Mouse (Mus musculus) E14TG2a.4 (cell line): ENCODE measurements around the gene Zfhx3.

Source experiments
- CTCF ChIP-seq: conservative IDR thresholded peaks from 2 replicates; pipeline ENCODE4 v1.5.1; 2014; ENCODE audit warnings: low read length
- POU5F1 ChIP-seq: IDR thresholded peaks from 2 replicates; pipeline ENCODE4 v1.6.1; 2014; ENCODE audit warnings: low read length, borderline replicate concordance

DNA sequence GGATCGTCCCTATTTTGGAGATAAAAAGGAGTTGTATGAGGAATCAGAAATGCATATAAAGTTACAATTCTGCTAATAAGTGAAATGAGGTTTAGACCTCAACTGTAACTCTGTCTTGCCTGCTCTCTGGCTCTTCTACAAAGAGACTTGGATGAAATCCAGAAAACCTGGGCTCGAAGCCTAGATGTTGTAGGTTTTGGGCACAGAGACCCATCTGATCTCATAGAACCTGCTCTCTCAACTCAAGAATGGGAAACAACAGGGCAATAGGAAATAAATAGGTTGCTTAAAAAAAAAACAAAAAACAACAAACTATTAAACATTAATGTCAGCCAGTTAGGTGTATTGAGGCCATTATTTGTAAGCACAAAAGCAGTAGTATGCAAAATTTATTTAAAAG, 182.6 kb downstream of the Zfhx3 start:
- no peak for TF ChIP-seq CTCF
- no peak for TF ChIP-seq POU5F1
